Mouse (Mus musculus): ENCODE results near the gene Txk.

The Txk gene

DNA sequence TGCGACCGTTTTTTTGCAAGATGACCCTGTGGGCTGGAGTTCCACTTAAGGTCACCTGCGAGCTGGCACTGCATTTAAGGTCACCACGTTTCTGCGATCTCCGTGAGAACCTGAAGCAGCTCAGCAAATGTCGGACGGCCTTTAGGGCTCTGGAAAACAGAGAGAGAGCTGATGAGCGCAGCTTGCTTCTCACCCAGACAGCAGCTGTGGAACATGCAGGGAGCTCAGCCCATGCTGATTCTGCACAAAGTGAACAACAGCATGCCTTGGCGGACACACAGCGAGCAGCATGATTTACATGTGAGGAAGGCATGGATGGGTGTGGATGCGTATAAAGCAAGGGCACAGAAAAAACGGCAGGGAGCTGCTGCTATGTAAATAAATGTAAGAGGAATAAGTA is 56.1 kb downstream of the Txk start:
- no peak for DNase-seq (ENCODE audit: low read depth, low spot score)

GRCm38 (mm10) chr5:72694684-72695083 is 57.9 kb downstream of the Txk start:
- DNase-seq (ENCODE audit: low read depth, low spot score) = no peak

GRCm38 (mm10) chr5:72690516-72690915 is 62.1 kb downstream of the Txk start:
- DNase-seq (ENCODE audit: low read depth, low spot score) = no peak

GRCm38 (mm10) chr5:72689556-72689955 is 63.0 kb downstream of the Txk start:
- DNase-seq (ENCODE audit: low read depth, low spot score) = no peak

GRCm38 (mm10) chr5:72681451-72681850 is 71.1 kb downstream of the Txk start:
- no peak for DNase-seq (ENCODE audit: low read depth, low spot score)

GRCm38 (mm10) chr5:72674994-72675542 is 77.5 kb downstream of the Txk start:
- DNase-seq (ENCODE audit: low read depth, low spot score) = no peak

- no peak for DNase-seq (ENCODE audit: low read depth, low spot score)
Observed at GRCm38 (mm10) chr5:72671017-72671699, 81.4 kb downstream of the Txk start.

GRCm38 (mm10) chr5:72668351-72668750 is 84.2 kb downstream of the Txk start:
- no peak for DNase-seq (ENCODE audit: low read depth, low spot score)

DNA sequence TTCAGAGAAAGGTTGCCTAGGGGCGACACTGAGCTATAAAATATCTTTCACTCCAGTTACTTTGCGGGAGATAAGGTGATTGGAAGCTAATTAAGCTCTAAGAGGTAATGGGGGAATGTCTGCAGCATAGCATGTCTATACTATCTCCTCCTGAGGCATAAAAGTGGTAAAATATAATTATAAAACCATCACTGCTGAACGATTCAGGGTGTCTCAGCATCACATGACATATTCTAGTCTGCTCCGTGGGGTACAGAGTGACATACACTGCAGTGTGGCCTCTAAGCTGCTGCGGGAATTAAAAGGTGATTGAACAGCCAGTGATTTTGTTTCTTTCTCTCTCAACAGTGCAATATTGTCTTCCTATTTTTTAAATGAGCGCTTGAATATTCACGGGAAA is 86.1 kb downstream of the Txk start:
- no peak for DNase-seq (ENCODE audit: low read depth, low spot score)

DNA sequence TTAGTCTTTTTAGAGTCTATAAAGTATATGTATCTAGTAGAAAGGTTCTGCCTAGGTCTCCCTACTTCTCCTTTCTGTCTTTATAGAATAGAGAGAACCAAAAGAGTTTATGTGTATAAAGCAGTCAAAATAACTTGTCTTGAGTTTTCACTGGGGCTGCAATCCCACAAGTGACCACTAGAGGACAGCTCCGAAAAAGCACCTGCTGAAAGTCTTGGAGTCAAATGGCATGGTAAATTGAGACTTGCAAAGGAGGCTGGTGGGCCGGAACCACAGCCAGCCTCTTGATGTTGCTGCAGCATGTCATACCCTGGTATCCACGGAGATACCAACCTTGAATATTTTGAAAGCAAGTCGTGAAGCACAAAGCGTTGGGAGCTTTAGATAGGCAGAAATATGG is 87.3 kb downstream of the Txk start:
- DNase-seq (ENCODE audit: low read depth, low spot score) = peak; percentile 66

DNA sequence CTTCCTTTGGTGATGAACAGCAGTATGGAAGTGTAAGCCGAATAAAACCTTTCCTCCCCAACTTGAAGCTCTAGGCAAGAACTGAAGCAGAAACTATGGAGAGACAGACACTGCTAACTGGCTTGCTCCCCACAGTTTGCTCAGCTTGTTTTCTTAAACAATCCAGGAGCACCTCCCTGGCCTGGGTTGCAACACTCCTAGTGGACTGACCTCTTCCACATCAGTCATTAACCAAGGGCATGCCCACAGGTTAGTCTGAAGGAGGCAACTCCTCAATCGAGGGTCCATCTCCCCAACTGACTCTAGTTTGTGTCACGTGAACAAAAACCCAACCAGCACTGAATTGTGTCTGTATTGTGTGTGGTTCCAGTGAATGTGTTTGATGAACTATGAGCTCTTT is 87.7 kb downstream of the Txk start:
- no peak for DNase-seq (ENCODE audit: low read depth, low spot score)

DNA sequence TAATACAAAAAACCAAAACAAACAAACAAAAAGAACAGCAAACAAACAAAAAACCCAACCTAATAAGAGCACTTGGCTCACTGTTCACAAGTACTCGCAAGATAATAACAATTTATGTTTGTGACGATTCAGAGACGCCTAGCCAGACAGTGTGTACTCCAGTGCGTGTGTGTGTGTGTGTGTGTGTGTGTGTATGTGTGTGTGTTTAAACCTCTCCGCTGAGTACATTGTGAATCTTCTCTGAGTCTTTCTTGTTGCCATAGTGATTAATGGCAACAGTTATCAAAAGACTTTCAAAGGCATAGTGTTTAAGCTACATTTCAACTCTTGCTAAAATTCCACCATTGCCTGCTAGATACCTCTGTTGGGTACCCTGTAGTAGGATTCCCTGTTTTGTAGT is 88.5 kb downstream of the Txk start:
- no peak for DNase-seq (ENCODE audit: low read depth, low spot score)

DNA sequence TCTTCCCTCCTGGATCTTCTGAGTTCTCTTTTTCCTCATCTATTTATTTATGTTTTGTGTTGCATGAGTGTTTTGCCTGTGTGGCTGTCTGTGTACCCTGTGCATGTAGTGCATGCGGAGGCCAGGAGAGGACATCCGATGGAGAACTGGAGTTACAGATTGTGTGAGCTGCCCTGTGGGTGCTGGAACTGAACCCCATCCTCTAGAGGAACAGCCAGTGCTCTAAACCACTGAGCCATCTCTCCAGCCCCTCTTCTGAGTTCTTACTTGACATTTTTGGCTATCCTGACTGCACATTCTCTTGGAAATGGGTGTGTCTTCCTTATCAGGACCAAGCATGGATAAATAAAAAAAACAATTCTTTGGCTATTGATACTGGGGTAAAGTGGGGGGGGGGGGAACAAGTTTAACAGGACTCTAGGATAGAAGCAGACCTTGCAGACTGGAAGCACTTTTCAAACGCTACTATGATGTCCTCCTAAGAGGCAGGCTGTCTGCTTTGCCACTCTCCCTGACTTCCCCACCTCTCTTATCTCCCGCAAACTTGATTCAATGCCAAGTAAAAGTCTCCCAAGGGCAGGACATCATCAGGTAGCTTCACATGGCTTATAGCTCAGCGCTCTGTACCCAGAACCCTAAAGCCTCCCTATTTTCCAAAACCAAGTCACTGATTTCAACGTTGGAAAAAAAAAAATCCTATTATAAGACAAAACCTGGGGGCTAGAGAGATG is 91.4 kb downstream of the Txk start:
- no peak for DNase-seq (ENCODE audit: low read depth, low spot score)

DNA sequence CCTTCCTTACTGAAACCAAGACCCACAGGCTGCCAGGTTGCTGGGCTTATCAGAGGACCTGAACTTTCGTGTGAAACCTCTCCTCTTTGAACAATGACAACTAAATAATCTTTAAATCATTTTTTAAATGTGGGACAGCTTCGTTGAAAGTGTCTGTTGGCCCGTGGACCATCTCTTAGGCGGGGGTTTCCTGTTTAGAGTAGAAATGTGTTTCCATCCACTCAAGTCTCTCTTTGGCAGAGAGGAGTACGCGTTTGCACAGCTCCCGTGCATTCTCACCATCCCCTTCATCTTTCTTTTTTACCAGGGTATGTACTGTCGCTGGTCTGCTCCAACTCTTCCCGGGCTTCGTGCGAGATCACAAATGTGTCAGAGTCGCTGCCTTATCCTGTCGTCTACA is 94.2 kb downstream of the Txk start:
- DNase-seq (ENCODE audit: low read depth, low spot score) = no peak

DNA sequence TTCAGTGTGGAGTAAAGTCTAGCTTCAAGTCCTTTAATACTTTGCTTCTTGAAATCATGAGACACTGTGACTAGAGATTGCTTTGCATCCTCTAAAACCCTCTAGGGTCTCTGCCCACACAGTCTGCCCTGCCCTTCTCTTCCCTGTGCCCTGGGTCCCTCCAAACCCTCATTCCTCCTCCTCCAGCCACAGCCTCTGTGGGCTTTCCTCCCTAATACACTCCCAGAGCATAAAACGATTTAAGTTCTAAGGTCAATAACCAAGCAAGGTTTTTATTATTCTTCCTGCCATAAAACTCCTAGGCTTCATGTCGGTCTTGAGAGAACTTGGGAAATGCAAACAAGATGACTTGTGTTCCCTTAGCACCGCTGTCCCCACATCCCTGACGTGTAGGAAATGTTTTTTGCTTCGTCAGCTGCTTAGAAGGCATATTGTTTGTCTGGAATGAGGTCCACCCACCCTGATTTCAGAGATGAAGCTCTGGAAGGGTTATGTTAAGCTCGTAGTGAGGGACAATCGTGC is 96.2 kb downstream of the Txk start:
- DNase-seq (ENCODE audit: low read depth, low spot score) = no peak

- DNase-seq (ENCODE audit: low read depth, low spot score) = no peak
Observed at GRCm38 (mm10) chr5:72653068-72653674, 99.4 kb downstream of the Txk start.

DNA sequence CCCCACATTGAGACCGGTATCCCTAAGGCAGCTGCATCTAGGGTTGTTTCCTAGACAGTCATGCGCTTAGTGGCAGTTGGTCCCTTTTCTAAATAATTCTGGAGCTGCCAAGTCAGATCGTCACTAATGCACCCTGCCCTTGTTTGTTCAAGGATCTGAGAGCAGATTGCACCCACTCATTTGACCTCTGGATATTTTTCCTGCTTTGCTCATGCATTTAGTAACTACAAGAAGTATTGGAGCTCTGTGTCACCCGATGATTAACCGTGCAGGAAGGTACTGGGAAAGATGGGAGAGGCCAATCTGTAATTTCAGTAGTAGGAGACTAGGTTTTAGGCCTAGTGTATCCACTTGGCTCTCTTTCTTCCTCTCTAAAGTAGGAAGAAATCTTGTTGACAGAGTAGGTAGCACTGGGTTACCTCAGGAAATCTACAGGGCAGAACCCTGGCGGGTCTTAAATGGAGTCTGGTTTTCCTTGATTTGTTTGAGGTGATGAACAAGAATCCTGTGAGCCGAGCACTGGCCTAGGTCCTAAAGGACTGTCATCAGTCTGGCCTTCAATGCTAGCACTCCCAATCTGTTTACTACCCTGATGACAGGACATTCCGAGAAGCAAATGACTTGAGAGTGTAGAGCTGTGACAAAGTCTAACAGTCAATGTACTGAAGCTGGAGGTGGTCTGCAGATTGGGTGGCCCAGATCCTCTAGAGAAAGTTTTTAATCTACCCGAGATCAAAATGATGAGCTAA is 103.4 kb downstream of the Txk start:
- DNase-seq (ENCODE audit: low read depth, low spot score) = no peak

DNA sequence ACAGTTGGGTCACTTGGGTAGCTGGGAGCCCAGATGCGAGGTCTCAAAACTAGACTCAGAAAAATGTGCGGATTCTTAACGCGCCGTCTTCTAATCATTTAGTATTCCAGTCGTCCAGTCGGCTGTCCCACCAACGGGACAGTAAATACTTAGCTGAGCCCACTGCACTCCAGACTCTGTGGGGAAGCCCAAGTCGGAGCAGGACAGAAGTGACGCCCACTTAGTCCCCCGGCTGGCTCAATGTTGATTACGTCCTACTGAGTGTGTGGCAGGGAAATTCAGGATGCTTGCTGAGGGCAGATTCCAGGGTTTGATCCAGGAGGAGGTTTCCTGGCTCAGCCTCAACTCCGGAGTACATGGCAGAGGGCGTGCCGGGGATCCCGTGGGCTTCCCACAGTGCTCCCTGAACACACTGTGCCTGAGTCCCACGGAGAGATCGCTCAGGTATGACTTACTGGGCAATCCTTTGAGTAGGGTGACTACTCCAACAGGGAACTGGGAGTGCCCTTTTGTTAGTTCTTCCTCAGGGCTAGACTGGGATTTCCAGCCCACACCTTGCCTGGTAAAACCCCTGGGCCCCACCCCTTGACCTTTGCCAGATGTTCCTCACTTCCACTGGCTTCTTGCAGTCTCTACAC is 104.5 kb downstream of the Txk start:
- no peak for DNase-seq (ENCODE audit: low read depth, low spot score)

GRCm38 (mm10) chr5:72647418-72647907 is 105.1 kb downstream of the Txk start, which contains the start of gene Nipal1:
Gene Nipal1 (plus strand): TSS chr5:72647795.
- peak; percentile 80 for DNase-seq (ENCODE audit: low read depth, low spot score)

DNA sequence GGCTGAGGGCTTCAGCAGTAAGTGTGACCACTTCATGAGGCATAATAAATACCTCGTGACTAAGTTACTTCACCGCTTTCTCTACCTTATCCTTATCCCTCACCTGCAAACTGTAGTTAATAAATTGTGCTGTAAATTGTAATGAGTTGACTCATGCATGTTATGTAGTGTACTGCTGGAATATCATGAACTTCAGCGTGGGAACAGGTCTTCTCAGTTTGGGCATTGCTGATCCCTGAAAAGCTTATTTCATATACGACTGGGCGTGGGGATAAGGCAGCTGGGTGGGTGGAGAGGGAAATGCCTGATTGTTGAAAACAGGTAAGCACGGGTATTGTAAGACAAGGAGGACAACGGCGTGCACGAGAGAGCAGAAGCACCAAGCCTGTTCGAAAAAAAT is 105.6 kb downstream of the Txk start:
- no peak for DNase-seq (ENCODE audit: low read depth, low spot score)

DNA sequence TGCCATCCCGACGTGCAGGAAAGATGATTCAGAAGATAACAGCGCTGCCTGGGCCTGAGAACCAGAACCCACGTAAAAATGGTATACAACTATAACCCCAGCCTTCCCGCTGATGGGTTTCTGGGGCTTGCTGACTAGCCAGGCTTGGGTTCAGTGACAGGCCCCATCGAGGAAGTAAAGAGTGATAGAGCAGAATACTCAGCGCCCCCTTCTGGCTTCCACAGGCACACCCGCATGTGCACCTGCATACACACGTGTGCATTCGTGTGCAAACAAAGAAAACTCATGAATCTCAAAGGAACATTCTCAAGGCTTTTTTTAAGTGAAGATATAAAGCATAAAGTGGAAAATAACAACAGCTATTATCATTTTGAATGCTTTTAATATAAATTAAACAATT is 106.4 kb downstream of the Txk start:
- DNase-seq (ENCODE audit: low read depth, low spot score) = peak; percentile 65
